Mouse (Mus musculus): Measurements from ENCODE around the gene Trpv1. TPM values are rescaled to one million over a fixed set of nuclear protein-coding genes. Genes with fewer than 3 reads are reported as not detected.

Trpv1 gene
- total and polyA plus RNA-seq, 2 experiments, result 0.18 to 0.28 TPM

GRCm38 (mm10) chr11:73203895-73204294, 30.2 kb upstream of the Trpv1 start:
- no peak overlapping the region for H3K4me3 ChIP-seq (ENCODE audit: insufficient read depth, low read depth, low read length)
- DNase-seq (ENCODE audit: extremely low read depth, low read depth, low spot score), result peak; percentile 50
- peaks cover 6% of the 10 kb centered on the region; the same call in 1 of the 2 replicates for H3K79me2 ChIP-seq (ENCODE audit: control insufficient read depth, insufficient read depth, low read length)
- peaks cover 12% of the 10 kb centered on the region for H3K4me1 ChIP-seq (ENCODE audit: control insufficient read depth, insufficient read depth, low read length)
- H3K27ac ChIP-seq (replicated peaks; ENCODE audit: insufficient read depth, low read depth, low read length), result no peak overlapping the region
- WGBS, result 80% methylated on average over 8 of the region's 8 CpGs
- no peaks in the 10 kb centered on the region for H3K27me3 ChIP-seq (ENCODE audit: control insufficient read depth, insufficient read depth, low read length)
- peaks cover 29% of the 10 kb centered on the region for H3K36me3 ChIP-seq (ENCODE audit: control insufficient read depth, insufficient read depth, low read length)
- no peak overlapping the region for H3K9ac ChIP-seq (ENCODE audit: low read depth, low read length)
- no peak for TF ChIP-seq CTCF (IDR thresholded peaks at IDR 0.05; ENCODE audit: low read depth, low read length)
- TF ChIP-seq POLR2A (IDR thresholded peaks at IDR 0.05; ENCODE audit: extremely low read depth, insufficient read depth, low read length), result no peak

GRCm38 (mm10) chr11:73205194-73205593, 28.9 kb upstream of the Trpv1 start:
- H3K36me3 ChIP-seq (ENCODE audit: control insufficient read depth, insufficient read depth, low read length), result peaks cover 29% of the 10 kb centered on the region
- peaks cover 6% of the 10 kb centered on the region; the same call in 1 of the 2 replicates for H3K79me2 ChIP-seq (ENCODE audit: control insufficient read depth, insufficient read depth, low read length)
- H3K4me3 ChIP-seq (ENCODE audit: insufficient read depth, low read depth, low read length), result no peak overlapping the region
- H3K4me1 ChIP-seq (ENCODE audit: control insufficient read depth, insufficient read depth, low read length), result peaks cover 10% of the 10 kb centered on the region
- TF ChIP-seq POLR2A (IDR thresholded peaks at IDR 0.05; ENCODE audit: extremely low read depth, insufficient read depth, low read length) (no peak), CTCF (IDR thresholded peaks at IDR 0.05; ENCODE audit: low read depth, low read length) (no peak)
- no peak for DNase-seq (ENCODE audit: extremely low read depth, low read depth, low spot score)
- H3K27ac ChIP-seq (replicated peaks; ENCODE audit: insufficient read depth, low read depth, low read length), result no peak overlapping the region
- no peaks in the 10 kb centered on the region for H3K27me3 ChIP-seq (ENCODE audit: control insufficient read depth, insufficient read depth, low read length)
- WGBS, result 79% methylated on average over 7 of the region's 7 CpGs
- no peak overlapping the region for H3K9ac ChIP-seq (ENCODE audit: low read depth, low read length)

- TF ChIP-seq CTCF (IDR thresholded peaks at IDR 0.05; ENCODE audit: low read depth, low read length) (peak; percentile 27; the same call in 1 of the 2 replicates), POLR2A (IDR thresholded peaks at IDR 0.05; ENCODE audit: extremely low read depth, insufficient read depth, low read length) (no peak)
- Histone ChIP-seq H3K4me3 (ENCODE audit: insufficient read depth, low read depth, low read length) (no peak overlapping the region), H3K4me1 (ENCODE audit: control insufficient read depth, insufficient read depth, low read length) (peaks cover 1% of the 10 kb centered on the region; the same call in 1 of the 2 replicates), H3K27ac (replicated peaks; ENCODE audit: insufficient read depth, low read depth, low read length) (no peak overlapping the region), H3K9ac (ENCODE audit: low read depth, low read length) (no peak overlapping the region), H3K79me2 (ENCODE audit: control insufficient read depth, insufficient read depth, low read length) (0 out of 2 replicates have a peak, but pooled peaks cover 3% of the 10 kb centered on the region), H3K36me3 (ENCODE audit: control insufficient read depth, insufficient read depth, low read length) (peaks cover 29% of the 10 kb centered on the region), H3K27me3 (ENCODE audit: control insufficient read depth, insufficient read depth, low read length) (no peaks in the 10 kb centered on the region)
- WGBS, result 92% methylated on average over 2 of the region's 2 CpGs
- DNase-seq (ENCODE audit: extremely low read depth, low read depth, low spot score), result no peak
Observed at GRCm38 (mm10) chr11:73207621-73208020, 26.5 kb upstream of the Trpv1 start.

- H3K79me2 ChIP-seq (ENCODE audit: control insufficient read depth, insufficient read depth, low read length), result no peaks in the 10 kb centered on the region
- no peaks in the 10 kb centered on the region for H3K27me3 ChIP-seq (ENCODE audit: control insufficient read depth, insufficient read depth, low read length)
- WGBS, result 84% methylated on average over 3 of the region's 3 CpGs
Observed at GRCm38 (mm10) chr11:73213956-73214355, 20.1 kb upstream of the Trpv1 start.

GRCm38 (mm10) chr11:73219671-73220070, 14.4 kb upstream of the Trpv1 start:
- Histone ChIP-seq H3K36me3 (ENCODE audit: control insufficient read depth, insufficient read depth, low read length) (peaks cover 59% of the 10 kb centered on the region), H3K27me3 (ENCODE audit: control insufficient read depth, insufficient read depth, low read length) (no peaks in the 10 kb centered on the region), H3K27ac (replicated peaks; ENCODE audit: insufficient read depth, low read depth, low read length) (no peak overlapping the region), H3K4me3 (ENCODE audit: insufficient read depth, low read depth, low read length) (no peak overlapping the region), H3K9ac (ENCODE audit: low read depth, low read length) (no peak overlapping the region), H3K79me2 (ENCODE audit: control insufficient read depth, insufficient read depth, low read length) (no peaks in the 10 kb centered on the region), H3K4me1 (ENCODE audit: control insufficient read depth, insufficient read depth, low read length) (peaks cover 3% of the 10 kb centered on the region; the same call in 1 of the 2 replicates)
- no peak for DNase-seq (ENCODE audit: extremely low read depth, low read depth, low spot score)
- TF ChIP-seq CTCF (IDR thresholded peaks at IDR 0.05; ENCODE audit: low read depth, low read length), result peak; percentile 32; the same call in 1 of the 2 replicates
- TF ChIP-seq POLR2A (IDR thresholded peaks at IDR 0.05; ENCODE audit: extremely low read depth, insufficient read depth, low read length), result no peak
- 67% methylated on average over 2 of the region's 2 CpGs for WGBS

More at GRCm38 (mm10) chr11:73213956-73214355, 20.1 kb upstream of the Trpv1 start:
- no peak for DNase-seq (ENCODE audit: extremely low read depth, low read depth, low spot score)
- Histone ChIP-seq H3K9ac (ENCODE audit: low read depth, low read length) (no peak overlapping the region), H3K4me1 (ENCODE audit: control insufficient read depth, insufficient read depth, low read length) (peaks cover 1% of the 10 kb centered on the region; the same call in 1 of the 2 replicates), H3K4me3 (ENCODE audit: insufficient read depth, low read depth, low read length) (no peak overlapping the region), H3K27ac (replicated peaks; ENCODE audit: insufficient read depth, low read depth, low read length) (no peak overlapping the region), H3K36me3 (ENCODE audit: control insufficient read depth, insufficient read depth, low read length) (peaks cover 34% of the 10 kb centered on the region)
- no peak for TF ChIP-seq CTCF (IDR thresholded peaks at IDR 0.05; ENCODE audit: low read depth, low read length)
- no peak for TF ChIP-seq POLR2A (IDR thresholded peaks at IDR 0.05; ENCODE audit: extremely low read depth, insufficient read depth, low read length)

GRCm38 (mm10) chr11:73220651-73221050, 13.4 kb upstream of the Trpv1 start:
- peaks cover 56% of the 10 kb centered on the region for H3K36me3 ChIP-seq (ENCODE audit: control insufficient read depth, insufficient read depth, low read length)
- no peak overlapping the region for H3K9ac ChIP-seq (ENCODE audit: low read depth, low read length)
- H3K4me1 ChIP-seq (ENCODE audit: control insufficient read depth, insufficient read depth, low read length), result peaks cover 3% of the 10 kb centered on the region; the same call in 1 of the 2 replicates
- H3K4me3 ChIP-seq (ENCODE audit: insufficient read depth, low read depth, low read length), result no peak overlapping the region
- no peaks in the 10 kb centered on the region for H3K79me2 ChIP-seq (ENCODE audit: control insufficient read depth, insufficient read depth, low read length)
- no peak for DNase-seq (ENCODE audit: extremely low read depth, low read depth, low spot score)
- no peak overlapping the region for H3K27ac ChIP-seq (replicated peaks; ENCODE audit: insufficient read depth, low read depth, low read length)
- no peak for TF ChIP-seq CTCF (IDR thresholded peaks at IDR 0.05; ENCODE audit: low read depth, low read length)
- no peak for TF ChIP-seq POLR2A (IDR thresholded peaks at IDR 0.05; ENCODE audit: extremely low read depth, insufficient read depth, low read length)
- WGBS, result 91% methylated on average over 1 of the region's 1 CpGs
- H3K27me3 ChIP-seq (ENCODE audit: control insufficient read depth, insufficient read depth, low read length), result no peaks in the 10 kb centered on the region

Measured in liver, adult 2 months (tissue).